Mouse (Mus musculus): ENCODE measurements around the gene Rapgef1.

- TF ChIP-seq CTCF (IDR thresholded peaks at IDR 0.05; ENCODE audit: control insufficient read depth, insufficient read depth, low read length) (no peak), POLR2A (IDR thresholded peaks at IDR 0.05; ENCODE audit: borderline replicate concordance, control insufficient read depth, low read depth, low read length) (no peak)
Measured at GRCm38 (mm10) chr2:29635966-29636507, 16.5 kb downstream of the Rapgef1 start.
